Mouse (Mus musculus): ENCODE data around the gene Slc5a1. TPM values are rescaled to one million over a fixed set of nuclear protein-coding genes. Genes with fewer than 3 reads are reported as not detected.

Slc5a1 gene
- 2.2 and 5.4 TPM in 2 replicates for polyA plus RNA-seq (2015; fragmentation: Nextera tagmentation; extraction: Ambion mirVana)

DNA sequence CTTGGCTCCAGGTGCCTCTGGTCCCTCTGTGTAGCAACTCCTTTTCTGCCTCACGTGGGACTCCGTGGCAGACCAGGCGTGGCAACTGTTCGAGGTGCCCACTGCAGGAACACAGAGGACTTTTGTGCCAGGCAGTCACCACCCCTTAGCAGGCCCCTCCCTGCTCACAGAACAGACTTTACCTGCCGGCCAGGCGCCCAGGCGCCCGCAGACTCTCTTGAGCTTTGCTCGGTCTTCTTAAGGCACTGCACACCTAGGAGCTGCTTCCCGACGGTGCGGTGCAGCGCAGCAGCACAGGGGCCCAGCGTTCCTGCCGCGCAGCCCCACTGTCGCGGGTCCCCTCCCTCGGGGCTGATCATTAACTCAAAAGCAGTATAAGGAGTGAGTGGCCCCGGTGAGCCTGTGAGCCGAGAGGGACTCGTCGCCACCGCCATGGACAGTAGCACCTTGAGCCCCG lies at the start of gene Slc5a1:
TSS of gene Slc5a1 (plus strand) at position 195 of the 457 bp plus-strand sequence.
- Histone ChIP-seq H3K4me1 (ENCODE audit: insufficient read depth, low read depth, low read length) (no peaks in the 10 kb centered on the region), H3K9me3 (ENCODE audit: low read length) (no peaks in the 10 kb centered on the region), H3K9ac (replicated peaks; ENCODE audit: low read depth) (no peak within 1 kb of the TSS), H3K27ac (ENCODE audit: low read length) (no peak within 1 kb of the TSS), H3K4me3 (ENCODE audit: low read depth, low read length) (0 out of 2 replicates have a peak within 1 kb of the TSS, but pooled peaks have one; percentile 12), H3K4me2 (replicated peaks; ENCODE audit: low read depth, low read length) (peak within 1 kb of the TSS; percentile 40), H3K27me3 (replicated peaks; ENCODE audit: insufficient read depth, low read length) (no peaks in the 10 kb centered on the region), H3K36me3 (ENCODE audit: insufficient read depth, low read length) (no peaks in the 10 kb centered on the region)
- ATAC-seq (peak; percentile 65), DNase-seq (ENCODE audit: low spot score) (peak; percentile 34)
- 11% methylated on average over 25 of the region's 25 CpGs for WGBS
- TF ChIP-seq EP300 (IDR thresholded peaks at IDR 0.05) (no peak), CTCF (IDR thresholded peaks at IDR 0.05) (no peak)

- no peaks in the 10 kb centered on the region for H3K36me3 ChIP-seq (ENCODE audit: insufficient read depth, low read length)
- WGBS = 71% methylated on average over 10 of the region's 10 CpGs
- no peak overlapping the region for H3K27ac ChIP-seq (ENCODE audit: low read length)
- no peaks in the 10 kb centered on the region for H3K27me3 ChIP-seq (replicated peaks; ENCODE audit: insufficient read depth, low read length)
- H3K9me3 ChIP-seq (ENCODE audit: low read length) = no peaks in the 10 kb centered on the region
- H3K4me2 ChIP-seq (replicated peaks; ENCODE audit: low read depth, low read length) = no peak overlapping the region
- ATAC-seq (no peak), DNase-seq (ENCODE audit: low spot score) (no peak)
- no peaks in the 10 kb centered on the region for H3K4me1 ChIP-seq (ENCODE audit: insufficient read depth, low read depth, low read length)
- no peak overlapping the region for H3K4me3 ChIP-seq (ENCODE audit: low read depth, low read length)
- no peak for TF ChIP-seq CTCF (IDR thresholded peaks at IDR 0.05)
- TF ChIP-seq EP300 (IDR thresholded peaks at IDR 0.05) = no peak
- H3K9ac ChIP-seq (replicated peaks; ENCODE audit: low read depth) = no peak overlapping the region
Observed at GRCm38 (mm10) chr5:33056126-33056765, 47.8 kb upstream of the Slc5a1 start.

DNA sequence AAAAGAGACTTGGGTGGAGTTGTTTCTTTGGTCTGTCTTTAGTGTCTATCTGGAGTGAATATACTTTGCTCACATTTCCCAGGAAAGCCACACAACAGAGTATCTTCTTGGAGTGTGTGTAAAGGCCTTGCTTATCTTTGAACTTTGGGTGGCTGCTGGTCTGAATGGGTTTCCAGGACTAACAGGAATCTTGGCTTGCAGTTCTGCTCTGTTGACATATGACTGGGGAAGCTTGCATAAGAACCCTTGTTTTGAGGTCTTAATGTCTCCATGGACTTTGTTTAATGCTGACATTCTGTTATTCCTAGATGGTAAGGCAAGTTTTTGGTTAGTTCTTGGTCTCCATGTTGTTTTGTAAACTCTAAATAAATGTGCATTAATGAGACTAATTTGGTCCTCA lies 33.9 kb upstream of the Slc5a1 start:
- DNase-seq (ENCODE audit: low spot score) (no peak), ATAC-seq (no peak)
- no peaks in the 10 kb centered on the region for H3K9me3 ChIP-seq (ENCODE audit: low read length)
- no peak overlapping the region for H3K4me3 ChIP-seq (ENCODE audit: low read depth, low read length)
- no peaks in the 10 kb centered on the region for H3K27me3 ChIP-seq (replicated peaks; ENCODE audit: insufficient read depth, low read length)
- no peak overlapping the region for H3K4me2 ChIP-seq (replicated peaks; ENCODE audit: low read depth, low read length)
- no peaks in the 10 kb centered on the region for H3K4me1 ChIP-seq (ENCODE audit: insufficient read depth, low read depth, low read length)
- no peak for TF ChIP-seq CTCF (IDR thresholded peaks at IDR 0.05)
- no peak for TF ChIP-seq EP300 (IDR thresholded peaks at IDR 0.05)
- no peak overlapping the region for H3K27ac ChIP-seq (ENCODE audit: low read length)
- H3K9ac ChIP-seq (replicated peaks; ENCODE audit: low read depth) = no peak overlapping the region
- no peaks in the 10 kb centered on the region for H3K36me3 ChIP-seq (ENCODE audit: insufficient read depth, low read length)

DNA sequence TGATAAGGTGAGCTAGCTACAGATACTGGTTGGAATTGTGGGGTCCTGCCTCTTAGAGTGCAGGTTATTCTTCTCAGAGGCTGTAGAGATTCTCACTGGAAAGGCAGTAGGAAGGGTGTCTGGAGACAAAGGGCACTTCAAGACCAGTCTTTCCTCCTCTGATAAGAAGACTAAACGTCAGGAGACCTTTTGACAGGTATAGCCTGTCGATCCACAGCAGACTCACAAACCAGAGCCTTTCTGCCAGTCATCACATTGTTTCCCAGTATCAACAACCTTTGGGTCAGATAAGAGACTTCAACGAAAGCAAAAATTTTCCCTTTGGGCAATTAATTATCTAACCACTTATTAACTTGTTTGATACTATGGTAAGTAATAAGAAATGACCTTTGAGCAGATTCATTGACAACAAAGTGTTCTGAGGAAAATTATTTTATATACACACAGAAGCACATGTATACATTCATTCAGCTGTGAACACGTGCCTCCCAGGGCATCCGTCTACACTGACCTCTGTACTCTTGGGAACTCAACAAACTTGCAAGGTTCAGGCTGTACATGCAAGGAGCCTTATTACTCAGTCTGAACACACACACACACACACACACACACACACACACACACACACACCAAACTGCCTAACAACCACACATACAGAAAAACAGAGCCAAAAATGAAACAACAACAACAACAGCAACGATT lies 27.4 kb upstream of the Slc5a1 start:
- DNase-seq (ENCODE audit: low spot score) = no peak
- H3K4me2 ChIP-seq (replicated peaks; ENCODE audit: low read depth, low read length) = no peak overlapping the region
- no peak for ATAC-seq
- no peak overlapping the region for H3K9ac ChIP-seq (replicated peaks; ENCODE audit: low read depth)
- no peaks in the 10 kb centered on the region for H3K9me3 ChIP-seq (ENCODE audit: low read length)
- H3K36me3 ChIP-seq (ENCODE audit: insufficient read depth, low read length) = no peaks in the 10 kb centered on the region
- TF ChIP-seq EP300 (IDR thresholded peaks at IDR 0.05) = no peak
- TF ChIP-seq CTCF (IDR thresholded peaks at IDR 0.05) = no peak
- H3K4me3 ChIP-seq (ENCODE audit: low read depth, low read length) = no peak overlapping the region
- H3K27ac ChIP-seq (ENCODE audit: low read length) = no peak overlapping the region
- WGBS = 49% methylated on average over 6 of the region's 6 CpGs
- no peaks in the 10 kb centered on the region for H3K4me1 ChIP-seq (ENCODE audit: insufficient read depth, low read depth, low read length)
- H3K27me3 ChIP-seq (replicated peaks; ENCODE audit: insufficient read depth, low read length) = no peaks in the 10 kb centered on the region

DNA sequence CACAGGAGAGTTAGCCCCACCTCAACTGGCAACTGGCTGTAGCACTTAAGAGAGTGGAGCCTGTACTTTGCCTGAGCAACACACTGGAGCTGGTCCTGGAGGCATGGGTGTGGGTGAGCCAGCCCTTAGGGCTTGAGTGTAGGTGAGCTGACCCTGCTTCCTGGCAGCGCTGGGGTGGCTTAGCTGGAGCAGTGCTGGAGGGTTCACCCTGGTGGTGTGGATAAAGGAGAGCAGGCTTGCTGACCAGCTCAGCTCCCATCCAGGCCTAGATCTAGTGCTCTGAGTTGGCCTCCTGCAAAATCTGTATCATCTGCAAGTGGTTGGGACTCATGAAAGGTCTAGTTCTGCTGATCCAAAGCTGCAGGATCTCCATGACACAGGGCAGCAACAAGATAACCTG lies 21.1 kb upstream of the Slc5a1 start:
- no peak for DNase-seq (ENCODE audit: low spot score)
- Histone ChIP-seq H3K9me3 (ENCODE audit: low read length) (no peaks in the 10 kb centered on the region), H3K4me3 (ENCODE audit: low read depth, low read length) (no peak overlapping the region), H3K27me3 (replicated peaks; ENCODE audit: insufficient read depth, low read length) (no peaks in the 10 kb centered on the region), H3K36me3 (ENCODE audit: insufficient read depth, low read length) (no peaks in the 10 kb centered on the region), H3K9ac (replicated peaks; ENCODE audit: low read depth) (no peak overlapping the region), H3K27ac (ENCODE audit: low read length) (no peak overlapping the region), H3K4me1 (ENCODE audit: insufficient read depth, low read depth, low read length) (no peaks in the 10 kb centered on the region), H3K4me2 (replicated peaks; ENCODE audit: low read depth, low read length) (no peak overlapping the region)
- WGBS = 81% methylated on average over 1 of the region's 1 CpGs
- TF ChIP-seq CTCF (IDR thresholded peaks at IDR 0.05) = no peak
- TF ChIP-seq EP300 (IDR thresholded peaks at IDR 0.05) = no peak
- no peak for ATAC-seq

DNA sequence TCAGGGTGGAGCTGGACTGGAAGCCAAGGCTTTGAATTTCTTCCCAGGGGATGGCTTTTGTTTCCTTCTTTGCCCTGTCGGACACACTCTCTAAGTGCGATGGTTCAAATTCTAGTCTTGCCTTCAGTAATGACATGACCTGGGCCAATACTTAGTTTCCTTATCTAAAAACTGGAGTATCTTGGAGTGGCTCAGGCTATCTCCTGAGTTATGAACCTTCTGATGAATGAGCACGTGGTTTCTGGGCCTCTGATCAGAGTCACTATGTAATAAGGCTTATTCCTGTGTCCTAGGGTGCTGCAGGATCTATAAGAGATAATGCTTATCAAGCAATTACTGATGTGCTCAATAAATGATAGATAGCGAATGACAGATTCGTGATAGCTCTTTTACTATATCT lies 19.4 kb upstream of the Slc5a1 start:
- 81% methylated on average over 5 of the region's 5 CpGs for WGBS
- Histone ChIP-seq H3K27ac (ENCODE audit: low read length) (no peak overlapping the region), H3K4me2 (replicated peaks; ENCODE audit: low read depth, low read length) (no peak overlapping the region), H3K9ac (replicated peaks; ENCODE audit: low read depth) (no peak overlapping the region), H3K27me3 (replicated peaks; ENCODE audit: insufficient read depth, low read length) (no peaks in the 10 kb centered on the region), H3K36me3 (ENCODE audit: insufficient read depth, low read length) (no peaks in the 10 kb centered on the region), H3K4me1 (ENCODE audit: insufficient read depth, low read depth, low read length) (no peaks in the 10 kb centered on the region), H3K4me3 (ENCODE audit: low read depth, low read length) (no peak overlapping the region), H3K9me3 (ENCODE audit: low read length) (no peaks in the 10 kb centered on the region)
- ATAC-seq = no peak
- DNase-seq (ENCODE audit: low spot score) = no peak
- TF ChIP-seq CTCF (IDR thresholded peaks at IDR 0.05) (no peak), EP300 (IDR thresholded peaks at IDR 0.05) (no peak)

Data from lung, postnatal 0 days (tissue).